Mouse (Mus musculus) liver, embryonic 12.5 days (tissue): ENCODE results near the gene Slc16a13. TPM values are rescaled to one million over a fixed set of nuclear protein-coding genes. Genes with fewer than 3 reads are reported as not detected.

Experiments
- ATAC-seq: fragments of 200-750 bp; cut with Nextera tagmentation; 2 replicates; pipeline ENCODE4 v1.8.0; 2017; ENCODE audit warnings: moderate number of reproducible peaks, mild to moderate bottlenecking, moderate library complexity
- H3K27ac ChIP-seq: fragments of 300-500 bp; sonication (generic); 2 replicates; pipeline ENCODE4 v1.5.1; 2016; ENCODE audit warnings: mild to moderate bottlenecking
- H3K27me3 ChIP-seq: fragments of 300-500 bp; sonication (generic); replicated peaks from 2 replicates; pipeline ENCODE4 v1.6.1; 2016; ENCODE audit warnings: mild to moderate bottlenecking, moderate library complexity
- H3K36me3 ChIP-seq: fragments of 300-500 bp; sonication (generic); 2 replicates; pipeline ENCODE4 v1.6.1; 2016; ENCODE audit warnings: mild to moderate bottlenecking, moderate library complexity
- H3K4me1 ChIP-seq: fragments of 300-500 bp; sonication (generic); 2 replicates; pipeline ENCODE4 v1.6.1; 2016
- H3K4me2 ChIP-seq: fragments of 300-500 bp; sonication (generic); 2 replicates; pipeline ENCODE4 v1.6.1; 2016; ENCODE audit warnings: mild to moderate bottlenecking, moderate library complexity
- H3K4me3 ChIP-seq: fragments of 300-500 bp; sonication (generic); 2 replicates; pipeline ENCODE4 v1.5.1; 2016; ENCODE audit warnings: mild to moderate bottlenecking, moderate library complexity
- H3K9ac ChIP-seq: fragments of 300-500 bp; sonication (generic); 2 replicates; pipeline ENCODE4 v1.6.1; 2016; ENCODE audit warnings: mild to moderate bottlenecking, moderate library complexity
- H3K9me3 ChIP-seq: fragments of 300-500 bp; sonication (generic); replicated peaks from 2 replicates; pipeline ENCODE4 v1.6.1; 2016; ENCODE audit warnings: mild to moderate bottlenecking, moderate library complexity
- WGBS: fragments of 180-500 bp; shearing (Covaris S2); methylation state at CpG from one replicate; pipeline ENCODE4 v1.1.7; 2016; ENCODE audit not compliant: insufficient replicate concordance; 5-methylcytosine and 5-hydroxymethylcytosine counted together
- polyA plus RNA-seq: library from polyadenylated mRNA; unstranded; fragments of >200 nt; fragmentation: Nextera tagmentation; extraction: Ambion mirVana; gene quantifications from 2 replicates; pipeline ENCODE4 v1.2.1, GENCODE M21; 2016

Slc16a13 gene
- polyA plus RNA-seq, 1 experiment from 2014 or later = 8.5 TPM

- H3K4me2 ChIP-seq = peak within 1 kb of the TSS; percentile 81
- peaks cover under 1% of the 10 kb centered on the region; the same call in 1 of the 2 replicates for H3K36me3 ChIP-seq
- H3K27ac ChIP-seq = peak within 1 kb of the TSS; percentile 70
- H3K9me3 ChIP-seq = no peaks in the 10 kb centered on the region
- H3K4me3 ChIP-seq = peak within 1 kb of the TSS; percentile 50
- peak within 1 kb of the TSS; percentile 60 for H3K9ac ChIP-seq
- H3K27me3 ChIP-seq = peaks cover 50% of the 10 kb centered on the region
- H3K4me1 ChIP-seq = peaks cover 90% of the 10 kb centered on the region
- 2% methylated on average over 39 of the region's 39 CpGs for WGBS
- no peak for ATAC-seq
Observed at GRCm38 (mm10) chr11:70229260-70230010, 8.6 kb upstream of the Slc16a13 start, which contains the start of gene Bcl6b. Gene Bcl6b (minus strand): TSS chr11:70229798.

GRCm38 (mm10) chr11:70228828-70229227 is 8.0 kb upstream of the Slc16a13 start:
- 2% methylated on average over 19 of the region's 19 CpGs for WGBS
- H3K27ac ChIP-seq = peak overlapping the region; percentile 70
- no peaks in the 10 kb centered on the region for H3K9me3 ChIP-seq
- H3K9ac ChIP-seq = peak overlapping the region; percentile 60
- H3K4me3 ChIP-seq = peak overlapping the region; percentile 50
- H3K4me1 ChIP-seq = peaks cover 90% of the 10 kb centered on the region
- peak overlapping the region; percentile 81 for H3K4me2 ChIP-seq
- ATAC-seq = peak; percentile 82
- H3K27me3 ChIP-seq = peaks cover 50% of the 10 kb centered on the region
- no peaks in the 10 kb centered on the region for H3K36me3 ChIP-seq

- peak overlapping the region; percentile 81 for H3K4me2 ChIP-seq
- H3K36me3 ChIP-seq = no peaks in the 10 kb centered on the region
- no peak for ATAC-seq
- peaks cover 89% of the 10 kb centered on the region for H3K4me1 ChIP-seq
- 63% methylated on average over 4 of the region's 4 CpGs for WGBS
- peaks cover 50% of the 10 kb centered on the region for H3K27me3 ChIP-seq
- H3K9me3 ChIP-seq = no peaks in the 10 kb centered on the region
- 0 out of 2 replicates have a peak overlapping the region, but pooled peaks have one; percentile 70 for H3K27ac ChIP-seq
- H3K4me3 ChIP-seq = peak overlapping the region; percentile 50; the same call in 1 of the 2 replicates
- no peak overlapping the region for H3K9ac ChIP-seq
Observed at GRCm38 (mm10) chr11:70227661-70228245, 6.9 kb upstream of the Slc16a13 start.

GRCm38 (mm10) chr11:70227126-70227525 is 6.3 kb upstream of the Slc16a13 start:
- Histone ChIP-seq H3K4me1 (peaks cover 89% of the 10 kb centered on the region), H3K36me3 (no peaks in the 10 kb centered on the region), H3K4me2 (peak overlapping the region; percentile 81), H3K9ac (peak overlapping the region; percentile 12), H3K27me3 (peaks cover 50% of the 10 kb centered on the region), H3K9me3 (no peaks in the 10 kb centered on the region), H3K27ac (peak overlapping the region; percentile 59), H3K4me3 (peak overlapping the region; percentile 31)
- WGBS = 32% methylated on average over 5 of the region's 5 CpGs
- no peak for ATAC-seq

GRCm38 (mm10) chr11:70226602-70226890 is 5.7 kb upstream of the Slc16a13 start:
- Histone ChIP-seq H3K4me2 (peak overlapping the region; percentile 81), H3K4me1 (peaks cover 93% of the 10 kb centered on the region), H3K27me3 (peaks cover 50% of the 10 kb centered on the region), H3K36me3 (no peaks in the 10 kb centered on the region), H3K9ac (peak overlapping the region; percentile 12), H3K4me3 (peak overlapping the region; percentile 31), H3K9me3 (no peaks in the 10 kb centered on the region), H3K27ac (peak overlapping the region; percentile 59; the same call in 1 of the 2 replicates)
- ATAC-seq = no peak
- WGBS = 36% methylated on average over 18 of the region's 18 CpGs

GRCm38 (mm10) chr11:70225798-70226601 is 5.1 kb upstream of the Slc16a13 start:
- peaks cover 50% of the 10 kb centered on the region for H3K27me3 ChIP-seq

GRCm38 (mm10) chr11:70223724-70224123 is 2.9 kb upstream of the Slc16a13 start:
- H3K4me1 ChIP-seq = peaks cover 87% of the 10 kb centered on the region
- H3K4me2 ChIP-seq = peak overlapping the region; percentile 24

More at GRCm38 (mm10) chr11:70225798-70226601, 5.1 kb upstream of the Slc16a13 start:
- no peak for ATAC-seq
- H3K4me3 ChIP-seq = peak overlapping the region; percentile 31
- no peak overlapping the region for H3K27ac ChIP-seq
- peak overlapping the region; percentile 81 for H3K4me2 ChIP-seq
- H3K36me3 ChIP-seq = no peaks in the 10 kb centered on the region
- 44% methylated on average over 27 of the region's 27 CpGs for WGBS
- peak overlapping the region; percentile 12 for H3K9ac ChIP-seq
- H3K4me1 ChIP-seq = peaks cover 93% of the 10 kb centered on the region
- no peaks in the 10 kb centered on the region for H3K9me3 ChIP-seq

GRCm38 (mm10) chr11:70221603-70222500 is 988 bp upstream of the Slc16a13 start:
- Histone ChIP-seq H3K9me3 (no peaks in the 10 kb centered on the region), H3K9ac (peak overlapping the region; percentile 88), H3K4me3 (peak overlapping the region; percentile 76), H3K4me1 (peaks cover 78% of the 10 kb centered on the region), H3K4me2 (peak overlapping the region; percentile 97), H3K27me3 (peaks cover 22% of the 10 kb centered on the region), H3K36me3 (peaks cover 16% of the 10 kb centered on the region), H3K27ac (peak overlapping the region; percentile 97)
- peak; percentile 85 for ATAC-seq
- 3% methylated on average over 14 of the region's 14 CpGs for WGBS

More at GRCm38 (mm10) chr11:70223724-70224123, 2.9 kb upstream of the Slc16a13 start:
- peak overlapping the region; percentile 53 for H3K27ac ChIP-seq
- H3K27me3 ChIP-seq = peaks cover 34% of the 10 kb centered on the region
- peaks cover under 1% of the 10 kb centered on the region; the same call in 1 of the 2 replicates for H3K36me3 ChIP-seq
- H3K9ac ChIP-seq = 0 out of 2 replicates have a peak overlapping the region, but pooled peaks have one; percentile 8
- H3K9me3 ChIP-seq = no peaks in the 10 kb centered on the region
- WGBS = 44% methylated on average over 9 of the region's 9 CpGs
- ATAC-seq = no peak
- no peak overlapping the region for H3K4me3 ChIP-seq

GRCm38 (mm10) chr11:70220323-70220722 is 541 bp downstream of the Slc16a13 start:
- peaks cover 66% of the 10 kb centered on the region for H3K4me1 ChIP-seq

GRCm38 (mm10) chr11:70219873-70220272 is 991 bp downstream of the Slc16a13 start:
- no peaks in the 10 kb centered on the region for H3K9me3 ChIP-seq
- peak overlapping the region; percentile 76 for H3K4me3 ChIP-seq
- peaks cover 66% of the 10 kb centered on the region for H3K4me1 ChIP-seq
- no peak for ATAC-seq
- peak overlapping the region; percentile 88 for H3K9ac ChIP-seq
- peak overlapping the region; percentile 97 for H3K4me2 ChIP-seq
- peaks cover 20% of the 10 kb centered on the region for H3K36me3 ChIP-seq
- peaks cover 26% of the 10 kb centered on the region for H3K27me3 ChIP-seq
- H3K27ac ChIP-seq = peak overlapping the region; percentile 97
- WGBS = 53% methylated on average over 7 of the region's 7 CpGs

More at GRCm38 (mm10) chr11:70220323-70220722, 541 bp downstream of the Slc16a13 start:
- ATAC-seq = no peak
- H3K36me3 ChIP-seq = peaks cover 20% of the 10 kb centered on the region
- H3K4me3 ChIP-seq = peak overlapping the region; percentile 76
- H3K9ac ChIP-seq = peak overlapping the region; percentile 88
- 2% methylated on average over 24 of the region's 24 CpGs for WGBS
- H3K27ac ChIP-seq = peak overlapping the region; percentile 97
- peaks cover 22% of the 10 kb centered on the region for H3K27me3 ChIP-seq
- peak overlapping the region; percentile 97 for H3K4me2 ChIP-seq
- no peaks in the 10 kb centered on the region for H3K9me3 ChIP-seq
